Mouse (Mus musculus): Measurements from ENCODE around the gene Fancg. TPM values are rescaled to one million over a fixed set of nuclear protein-coding genes. Genes with fewer than 3 reads are reported as not detected.
A peak's percentile ranks its signal among the peaks of the same experiment; 100 is the strongest.

Fancg gene
- polyA plus RNA-seq, 1 experiment: 2.6 TPM

DNA sequence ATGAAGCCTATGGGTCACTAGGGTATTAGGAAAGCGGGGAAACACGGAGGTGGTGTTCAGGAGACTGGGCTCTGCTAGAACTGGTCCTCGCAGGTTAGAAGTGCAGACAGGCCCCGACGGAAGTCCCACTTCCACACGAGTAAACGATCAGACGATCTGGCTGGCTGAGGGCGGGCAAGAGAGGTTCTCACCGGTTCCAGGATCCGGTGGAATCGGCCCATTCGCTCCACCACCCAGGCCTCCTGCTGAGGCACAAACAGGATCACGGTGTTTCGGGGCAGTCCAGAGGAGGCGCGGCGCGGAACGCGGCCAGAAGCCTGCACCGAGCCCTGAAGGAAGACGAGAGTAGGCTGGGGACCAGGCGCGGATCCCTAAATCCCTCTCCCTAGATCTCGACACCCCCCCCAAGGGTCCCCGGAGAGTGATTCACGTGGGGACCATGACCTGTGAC lies 20.5 kb upstream of the Fancg start:
- peak overlapping the region; percentile 70 for H3ac ChIP-seq (ENCODE audit: control insufficient read depth, insufficient read length)
- no peaks in the 10 kb centered on the region for H3K27me3 ChIP-seq (ENCODE audit: control insufficient read depth, insufficient read depth, insufficient read length)
- no peak for TF ChIP-seq POLR2A (IDR thresholded peaks at IDR 0.05; ENCODE audit: insufficient read length, low read depth)
- TF ChIP-seq TCF12 (IDR thresholded peaks at IDR 0.05; ENCODE audit: insufficient read depth, poor library complexity, severe bottlenecking): no peak
- TF ChIP-seq E2F4 (IDR thresholded peaks at IDR 0.05; ENCODE audit: insufficient read depth): no peak
- no peak for TF ChIP-seq POLR2AphosphoS2 (IDR thresholded peaks at IDR 0.05; ENCODE audit: insufficient read length, low read depth)
- no peak for TF ChIP-seq REST (IDR thresholded peaks at IDR 0.05; ENCODE audit: insufficient read depth, insufficient read length)
- TF ChIP-seq CEBPB (IDR thresholded peaks at IDR 0.05; ENCODE audit: insufficient read depth, poor library complexity, severe bottlenecking): no peak
- no peak for TF ChIP-seq SRF (IDR thresholded peaks at IDR 0.05; ENCODE audit: control insufficient read depth, insufficient read length, low read depth)
- no peak for TF ChIP-seq TCF3 (IDR thresholded peaks at IDR 0.05; ENCODE audit: insufficient read length, low read depth)
- TF ChIP-seq USF1 (IDR thresholded peaks at IDR 0.05; ENCODE audit: low read depth): no peak
- TF ChIP-seq MAX (IDR thresholded peaks at IDR 0.05; ENCODE audit: low read depth): no peak
- no peak for TF ChIP-seq MYOG (IDR thresholded peaks at IDR 0.05; ENCODE audit: control insufficient read depth in 1 of 3, insufficient read depth in 1 of 3, insufficient read length in 2 of 3, low read depth in 2 of 3)
- no peak for TF ChIP-seq MYOD1 (IDR thresholded peaks at IDR 0.05; ENCODE audit: control insufficient read depth in 1 of 3, insufficient read length in 2 of 3, low read depth in 2 of 3)
- peak overlapping the region; percentile 67 for H3K4me3 ChIP-seq
- peaks cover 16% of the 10 kb centered on the region for H3K36me3 ChIP-seq (ENCODE audit: control insufficient read depth, insufficient read depth)
- H3K4me2 ChIP-seq (ENCODE audit: low read depth): peak overlapping the region; percentile 90
- peaks cover 9% of the 10 kb centered on the region for H3K79me2 ChIP-seq (ENCODE audit: control insufficient read depth, insufficient read depth)

DNA sequence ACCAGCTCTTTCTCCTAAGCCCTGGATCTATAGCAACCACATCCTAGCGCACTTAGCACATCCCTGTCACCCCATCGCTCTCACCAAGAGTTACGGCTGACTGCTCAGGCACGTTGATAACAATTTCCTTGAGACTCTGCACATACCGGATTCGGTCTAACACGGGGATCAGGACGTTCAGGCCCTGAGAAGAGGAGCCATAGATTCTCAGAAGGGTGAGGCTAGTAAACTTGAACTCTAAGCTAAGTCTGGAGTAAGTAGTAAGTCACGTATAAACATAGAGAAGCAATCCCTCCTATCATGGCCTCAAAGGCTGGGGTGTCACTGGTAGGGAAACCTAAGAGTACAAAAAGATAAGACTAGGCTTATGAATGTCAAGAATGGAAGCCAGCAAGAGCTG lies 20.0 kb upstream of the Fancg start:
- peaks cover 16% of the 10 kb centered on the region for H3K36me3 ChIP-seq (ENCODE audit: control insufficient read depth, insufficient read depth)
- peak overlapping the region; percentile 70 for H3ac ChIP-seq (ENCODE audit: control insufficient read depth, insufficient read length)
- H3K4me3 ChIP-seq: peak overlapping the region; percentile 67
- TF ChIP-seq CEBPB (IDR thresholded peaks at IDR 0.05; ENCODE audit: insufficient read depth, poor library complexity, severe bottlenecking): no peak
- no peak for TF ChIP-seq POLR2AphosphoS2 (IDR thresholded peaks at IDR 0.05; ENCODE audit: insufficient read length, low read depth)
- no peak for TF ChIP-seq MYOD1 (IDR thresholded peaks at IDR 0.05; ENCODE audit: control insufficient read depth in 1 of 3, insufficient read length in 2 of 3, low read depth in 2 of 3)
- no peak for TF ChIP-seq TCF3 (IDR thresholded peaks at IDR 0.05; ENCODE audit: insufficient read length, low read depth)
- TF ChIP-seq POLR2A (IDR thresholded peaks at IDR 0.05; ENCODE audit: insufficient read length, low read depth): no peak
- TF ChIP-seq E2F4 (IDR thresholded peaks at IDR 0.05; ENCODE audit: insufficient read depth): no peak
- TF ChIP-seq MAX (IDR thresholded peaks at IDR 0.05; ENCODE audit: low read depth): no peak
- no peak for TF ChIP-seq SRF (IDR thresholded peaks at IDR 0.05; ENCODE audit: control insufficient read depth, insufficient read length, low read depth)
- TF ChIP-seq MYOG (IDR thresholded peaks at IDR 0.05; ENCODE audit: control insufficient read depth in 1 of 3, insufficient read depth in 1 of 3, insufficient read length in 2 of 3, low read depth in 2 of 3): no peak
- no peak for TF ChIP-seq REST (IDR thresholded peaks at IDR 0.05; ENCODE audit: insufficient read depth, insufficient read length)
- TF ChIP-seq USF1 (IDR thresholded peaks at IDR 0.05; ENCODE audit: low read depth): no peak
- H3K4me2 ChIP-seq (ENCODE audit: low read depth): peak overlapping the region; percentile 90
- no peaks in the 10 kb centered on the region for H3K27me3 ChIP-seq (ENCODE audit: control insufficient read depth, insufficient read depth, insufficient read length)
- H3K79me2 ChIP-seq (ENCODE audit: control insufficient read depth, insufficient read depth): peaks cover 9% of the 10 kb centered on the region

- Histone ChIP-seq H3K4me3 (peak overlapping the region; percentile 67), H3K27me3 (ENCODE audit: control insufficient read depth, insufficient read depth, insufficient read length) (no peaks in the 10 kb centered on the region), H3K79me2 (ENCODE audit: control insufficient read depth, insufficient read depth) (peaks cover 9% of the 10 kb centered on the region), H3K4me2 (ENCODE audit: low read depth) (peak overlapping the region; percentile 90), H3ac (ENCODE audit: control insufficient read depth, insufficient read length) (no peak overlapping the region), H3K36me3 (ENCODE audit: control insufficient read depth, insufficient read depth) (peaks cover 13% of the 10 kb centered on the region)
- no peak for TF ChIP-seq POLR2AphosphoS2 (IDR thresholded peaks at IDR 0.05; ENCODE audit: insufficient read length, low read depth)
- TF ChIP-seq POLR2A (IDR thresholded peaks at IDR 0.05; ENCODE audit: insufficient read length, low read depth): no peak
- TF ChIP-seq CEBPB (IDR thresholded peaks at IDR 0.05; ENCODE audit: insufficient read depth, poor library complexity, severe bottlenecking): no peak
- no peak for TF ChIP-seq MAX (IDR thresholded peaks at IDR 0.05; ENCODE audit: low read depth)
- no peak for TF ChIP-seq TCF12 (IDR thresholded peaks at IDR 0.05; ENCODE audit: insufficient read depth, poor library complexity, severe bottlenecking)
- TF ChIP-seq E2F4 (IDR thresholded peaks at IDR 0.05; ENCODE audit: insufficient read depth): no peak
- TF ChIP-seq SRF (IDR thresholded peaks at IDR 0.05; ENCODE audit: control insufficient read depth, insufficient read length, low read depth): no peak
- no peak for TF ChIP-seq MYOG (IDR thresholded peaks at IDR 0.05; ENCODE audit: control insufficient read depth in 1 of 3, insufficient read depth in 1 of 3, insufficient read length in 2 of 3, low read depth in 2 of 3)
- TF ChIP-seq USF1 (IDR thresholded peaks at IDR 0.05; ENCODE audit: low read depth): no peak
- TF ChIP-seq REST (IDR thresholded peaks at IDR 0.05; ENCODE audit: insufficient read depth, insufficient read length): no peak
- no peak for TF ChIP-seq TCF3 (IDR thresholded peaks at IDR 0.05; ENCODE audit: insufficient read length, low read depth)
- no peak for TF ChIP-seq MYOD1 (IDR thresholded peaks at IDR 0.05; ENCODE audit: control insufficient read depth in 1 of 3, insufficient read length in 2 of 3, low read depth in 2 of 3)
These were observed 19.4 kb upstream of the Fancg start for GRCm38 (mm10) chr4:43029749-43030148.

- no peak overlapping the region for H3K4me3 ChIP-seq
- H3K4me2 ChIP-seq (ENCODE audit: low read depth): no peak overlapping the region
- no peaks in the 10 kb centered on the region for H3K27me3 ChIP-seq (ENCODE audit: control insufficient read depth, insufficient read depth, insufficient read length)
- TF ChIP-seq SRF (IDR thresholded peaks at IDR 0.05; ENCODE audit: control insufficient read depth, insufficient read length, low read depth): no peak
- peaks cover 9% of the 10 kb centered on the region for H3K79me2 ChIP-seq (ENCODE audit: control insufficient read depth, insufficient read depth)
- H3ac ChIP-seq (ENCODE audit: control insufficient read depth, insufficient read length): no peak overlapping the region
- peaks cover 6% of the 10 kb centered on the region for H3K36me3 ChIP-seq (ENCODE audit: control insufficient read depth, insufficient read depth)
These were observed 18.8 kb upstream of the Fancg start for GRCm38 (mm10) chr4:43029121-43029520.

All from myocyte (in vitro differentiated cells).